Comparison of ENCODE assay signal across 9 mouse cellular contexts in genomic region chr10:102435467-102435866, GRCm38 (mm10). TPM values are rescaled to one million over a fixed set of nuclear protein-coding genes. Genes with fewer than 3 reads are reported as not detected.
DNase-seq lines count a peak whose midpoint lies in the region; ATAC-seq and TF ChIP-seq lines count a peak whose summit lies in the region.
"Not testable (repeated sequence)": the region's sequence is repeated elsewhere in the genome, so short reads cannot be mapped to it uniquely, and the experiment has no call there.
"Had no signal": no experiment of that assay in that cellular context is flagged by ENCODE, and none has a peak within 500 bp of the region (broad histone marks: within the 10 kb centered on the region; RNA-seq: fewer than 3 reads in every experiment).

No protein-coding gene starts in this region.

- H3K9ac ChIP-seq in embryonic facial prominence, embryonic 13.5 days; forebrain, embryonic 14.5 days (ENCODE audit: low read length); heart, embryonic 15.5 days; hindbrain, embryonic 14.5 days; kidney, embryonic 15.5 days; lung, embryonic 14.5 days; midbrain, embryonic 14.5 days (replicated peaks; ENCODE audit: low read length); neural tube, embryonic 15.5 days (replicated peaks): not testable (repeated sequence)

- 47% methylated on average over 6 of the region's 6 CpGs for WGBS in embryonic facial prominence, embryonic 13.5 days
- WGBS in forebrain, embryonic 14.5 days: 41% methylated on average over 6 of the region's 6 CpGs
- WGBS in heart, embryonic 15.5 days: 30% methylated on average over 6 of the region's 6 CpGs
- WGBS in hindbrain, embryonic 14.5 days: 46% methylated on average over 6 of the region's 6 CpGs
- WGBS in kidney, embryonic 15.5 days: 31% methylated on average over 6 of the region's 6 CpGs
- 40% methylated on average over 6 of the region's 6 CpGs for WGBS in lung, embryonic 14.5 days
- WGBS in midbrain, embryonic 14.5 days: 45% methylated on average over 6 of the region's 6 CpGs
- 37% methylated on average over 6 of the region's 6 CpGs for WGBS in neural tube, embryonic 15.5 days

- 0 out of 2 replicates have a peak overlapping the region, but pooled peaks have one; percentile 20 for H3K4me3 ChIP-seq in embryonic facial prominence, embryonic 13.5 days
- H3K4me3 ChIP-seq in forebrain, embryonic 14.5 days (ENCODE audit: low read depth, low read length); heart, embryonic 15.5 days; hindbrain, embryonic 14.5 days (replicated peaks; ENCODE audit: low read length); kidney, embryonic 15.5 days (replicated peaks); lung, embryonic 14.5 days (ENCODE audit: low read depth, low read length); midbrain, embryonic 14.5 days (replicated peaks; ENCODE audit: low read depth, low read length); neural tube, embryonic 15.5 days (replicated peaks): not testable (repeated sequence)

- ATAC-seq in embryonic facial prominence, embryonic 13.5 days (ENCODE audit: insufficient number of reproducible peaks, insufficient read depth, low FRiP score, low TSS enrichment, low read depth); heart, embryonic 15.5 days (replicated peaks; ENCODE audit: insufficient number of reproducible peaks, insufficient read depth, low FRiP score, low read depth); hindbrain, embryonic 14.5 days (ENCODE audit: low FRiP score); kidney, embryonic 15.5 days (replicated peaks; ENCODE audit: low FRiP score); midbrain, embryonic 14.5 days (ENCODE audit: low FRiP score, low TSS enrichment); neural tube, embryonic 15.5 days (ENCODE audit: low FRiP score): not testable (repeated sequence)
- peak; percentile 44 for ATAC-seq in forebrain, embryonic 14.5 days
- peak; percentile 49; the same call in 1 of the 2 replicates for ATAC-seq in lung, embryonic 14.5 days (ENCODE audit: insufficient read depth)

- not testable (repeated sequence) for H3K27me3 ChIP-seq in embryonic facial prominence, embryonic 13.5 days; forebrain, embryonic 14.5 days (replicated peaks; ENCODE audit: control insufficient read depth, insufficient read depth, low read length); heart, embryonic 15.5 days; hindbrain, embryonic 14.5 days (ENCODE audit: control insufficient read depth, insufficient read depth, low read length); kidney, embryonic 15.5 days; lung, embryonic 14.5 days (ENCODE audit: insufficient read depth, low read length); midbrain, embryonic 14.5 days (ENCODE audit: control insufficient read depth, insufficient read depth, low read length); neural tube, embryonic 15.5 days (replicated peaks)

- H3K4me1 ChIP-seq in embryonic facial prominence, embryonic 13.5 days; forebrain, embryonic 14.5 days (ENCODE audit: control insufficient read depth, insufficient read depth, low read length); heart, embryonic 15.5 days (replicated peaks); hindbrain, embryonic 14.5 days (replicated peaks; ENCODE audit: control insufficient read depth, insufficient read depth, low read length); kidney, embryonic 15.5 days; lung, embryonic 14.5 days (ENCODE audit: insufficient read depth); midbrain, embryonic 14.5 days (ENCODE audit: control insufficient read depth, insufficient read depth, low read length); neural tube, embryonic 15.5 days: not testable (repeated sequence)

- H3K9me3 ChIP-seq in embryonic facial prominence, embryonic 13.5 days; forebrain, embryonic 14.5 days (replicated peaks; ENCODE audit: control insufficient read depth, low read length); heart, embryonic 15.5 days (replicated peaks); hindbrain, embryonic 14.5 days (ENCODE audit: control insufficient read depth, low read length); kidney, embryonic 15.5 days (replicated peaks); lung, embryonic 14.5 days (ENCODE audit: low read depth, low read length); midbrain, embryonic 14.5 days (ENCODE audit: control insufficient read depth, low read length); neural tube, embryonic 15.5 days (replicated peaks): not testable (repeated sequence)

- not testable (repeated sequence) for DNase-seq in forebrain, embryonic 14.5 days (ENCODE audit: low spot score); hindbrain, embryonic 14.5 days (ENCODE audit: low spot score); lung, embryonic 14.5 days; midbrain, embryonic 14.5 days

- H3K27ac ChIP-seq in embryonic facial prominence, embryonic 13.5 days; forebrain, embryonic 14.5 days (ENCODE audit: low read depth, low read length); heart, embryonic 15.5 days; hindbrain, embryonic 14.5 days; kidney, embryonic 15.5 days; lung, embryonic 14.5 days (ENCODE audit: low read depth); midbrain, embryonic 14.5 days (replicated peaks; ENCODE audit: low read depth, low read length); neural tube, embryonic 15.5 days (replicated peaks): not testable (repeated sequence)

- H3K36me3 ChIP-seq in embryonic facial prominence, embryonic 13.5 days; forebrain, embryonic 14.5 days (ENCODE audit: control insufficient read depth, insufficient read depth, low read length); heart, embryonic 15.5 days; hindbrain, embryonic 14.5 days (replicated peaks; ENCODE audit: control insufficient read depth, insufficient read depth); kidney, embryonic 15.5 days; lung, embryonic 14.5 days (ENCODE audit: insufficient read depth); midbrain, embryonic 14.5 days (ENCODE audit: control insufficient read depth, insufficient read depth, low read length); neural tube, embryonic 15.5 days: not testable (repeated sequence)

- TF ChIP-seq CTCF in lung, embryonic 14.5 days (IDR thresholded peaks at IDR 0.05; ENCODE audit: low read depth): 0 out of 2 replicates have a peak, but pooled peaks have one; percentile 32

- peak overlapping the region; percentile 47 for H3K4me2 ChIP-seq in embryonic facial prominence, embryonic 13.5 days
- H3K4me2 ChIP-seq in forebrain, embryonic 14.5 days (ENCODE audit: low read length): peak overlapping the region; percentile 31; the same call in 1 of the 2 replicates
- H3K4me2 ChIP-seq in heart, embryonic 15.5 days: peak overlapping the region; percentile 44
- H3K4me2 ChIP-seq in hindbrain, embryonic 14.5 days (replicated peaks): peak overlapping the region; percentile 30
- H3K4me2 ChIP-seq in kidney, embryonic 15.5 days: peak overlapping the region; percentile 41
- peak overlapping the region; percentile 42 for H3K4me2 ChIP-seq in lung, embryonic 14.5 days
- peak overlapping the region; percentile 24; the same call in 1 of the 2 replicates for H3K4me2 ChIP-seq in midbrain, embryonic 14.5 days (ENCODE audit: low read length)
- H3K4me2 ChIP-seq in neural tube, embryonic 15.5 days: peak overlapping the region; percentile 40

RNA-seq across cellular contexts. Expression of gene Nts, which starts 54.8 kb away (rescaled TPM):
- polyA plus RNA-seq in embryonic facial prominence, embryonic 13.5 days (2015; fragmentation: Nextera tagmentation; extraction: Ambion mirVana): 13.4 and 18.1 TPM in 2 replicates
- polyA plus RNA-seq in forebrain, embryonic 14.5 days (2014; fragmentation: Nextera tagmentation; extraction: Ambion mirVana): 29.5 and 34.4 TPM in 2 replicates
- polyA plus RNA-seq in heart, embryonic 15.5 days (2015; fragmentation: Nextera tagmentation; extraction: Ambion mirVana): 8.6 and 12.2 TPM in 2 replicates
- polyA plus RNA-seq in hindbrain, embryonic 14.5 days (2014; fragmentation: Nextera tagmentation; extraction: Ambion mirVana): 8.1 and 8.7 TPM in 2 replicates
- 8.8 and 13.1 TPM in 2 replicates for polyA plus RNA-seq in kidney, embryonic 15.5 days (2015; fragmentation: Nextera tagmentation; extraction: Ambion mirVana)
- polyA plus RNA-seq in lung, embryonic 14.5 days (2014; fragmentation: Nextera tagmentation; extraction: Ambion mirVana): 0.20 and 0.43 TPM in 2 replicates
- polyA plus RNA-seq in midbrain, embryonic 14.5 days (2014; fragmentation: Nextera tagmentation; extraction: Ambion mirVana): 10.9 and 11.1 TPM in 2 replicates
- 7.9 and 11.3 TPM in 2 replicates for polyA plus RNA-seq in neural tube, embryonic 15.5 days (2015; fragmentation: Nextera tagmentation; extraction: Ambion mirVana)
- polyA plus RNA-seq: macrophage had no signal
